Mouse (Mus musculus): ENCODE data around the gene Zfp715.
"Not testable (repeated sequence)": the region's sequence is repeated elsewhere in the genome, so short reads cannot be mapped to it uniquely, and the experiment has no call there.

Zfp715 gene

GRCm38 (mm10) chr7:43282859-43283595 is 30.1 kb downstream of the Zfp715 start:
- DNase-seq = peak; percentile 67

GRCm38 (mm10) chr7:43282459-43282858 is 30.6 kb downstream of the Zfp715 start:
- no peak for DNase-seq

GRCm38 (mm10) chr7:43277401-43277800 is 35.7 kb downstream of the Zfp715 start:
- no peak for DNase-seq

- not testable (repeated sequence) for DNase-seq
These were observed 36.9 kb downstream of the Zfp715 start for GRCm38 (mm10) chr7:43276178-43276577.

DNA sequence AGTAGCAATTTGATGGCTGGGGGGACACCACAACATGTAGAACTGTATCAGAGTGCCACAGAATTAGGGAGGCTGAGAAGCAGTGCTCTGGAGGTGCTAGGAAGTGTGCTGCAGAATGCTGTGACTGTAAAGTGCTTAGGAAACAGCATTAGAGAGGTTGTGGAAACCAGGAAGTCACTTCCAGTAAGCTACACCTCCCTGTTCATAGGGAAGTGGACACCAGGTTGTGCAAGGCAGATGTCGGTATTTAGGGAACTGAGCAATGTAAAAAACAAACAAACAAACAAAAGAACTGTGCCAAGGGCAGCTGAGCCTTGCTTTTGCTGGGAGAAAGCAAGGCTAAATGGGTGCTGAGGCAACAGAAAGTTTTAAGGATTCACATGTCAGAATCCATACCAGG is 39.6 kb downstream of the Zfp715 start:
- DNase-seq = no peak

- not testable (repeated sequence) for DNase-seq
These were observed 45.7 kb downstream of the Zfp715 start for GRCm38 (mm10) chr7:43267359-43267758.

GRCm38 (mm10) chr7:43253540-43253939 is 59.6 kb downstream of the Zfp715 start:
- no peak for DNase-seq

GRCm38 (mm10) chr7:43250718-43251117 is 62.4 kb downstream of the Zfp715 start:
- not testable (repeated sequence) for DNase-seq
